Mouse (Mus musculus) cerebral cortex, adult 2 months (tissue): Measurements from ENCODE around the gene Slc8a2.

Experiments
- WGBS: fragments of 180-500 bp; shearing (Covaris S2); methylation state at CpG from one replicate; pipeline ENCODE4 v1.1.7; 2018; 5-methylcytosine and 5-hydroxymethylcytosine counted together

Slc8a2 gene

GRCm38 (mm10) chr7:16125829-16126228 lies 3.8 kb upstream of the Slc8a2 start:
- WGBS = 86% methylated on average over 9 of the region's 9 CpGs

- 34% methylated on average over 6 of the region's 6 CpGs for WGBS
Observed at GRCm38 (mm10) chr7:16128344-16128743, 1.3 kb upstream of the Slc8a2 start.

GRCm38 (mm10) chr7:16128899-16129298 lies 727 bp upstream of the Slc8a2 start:
- WGBS = 52% methylated on average over 5 of the region's 5 CpGs

DNA sequence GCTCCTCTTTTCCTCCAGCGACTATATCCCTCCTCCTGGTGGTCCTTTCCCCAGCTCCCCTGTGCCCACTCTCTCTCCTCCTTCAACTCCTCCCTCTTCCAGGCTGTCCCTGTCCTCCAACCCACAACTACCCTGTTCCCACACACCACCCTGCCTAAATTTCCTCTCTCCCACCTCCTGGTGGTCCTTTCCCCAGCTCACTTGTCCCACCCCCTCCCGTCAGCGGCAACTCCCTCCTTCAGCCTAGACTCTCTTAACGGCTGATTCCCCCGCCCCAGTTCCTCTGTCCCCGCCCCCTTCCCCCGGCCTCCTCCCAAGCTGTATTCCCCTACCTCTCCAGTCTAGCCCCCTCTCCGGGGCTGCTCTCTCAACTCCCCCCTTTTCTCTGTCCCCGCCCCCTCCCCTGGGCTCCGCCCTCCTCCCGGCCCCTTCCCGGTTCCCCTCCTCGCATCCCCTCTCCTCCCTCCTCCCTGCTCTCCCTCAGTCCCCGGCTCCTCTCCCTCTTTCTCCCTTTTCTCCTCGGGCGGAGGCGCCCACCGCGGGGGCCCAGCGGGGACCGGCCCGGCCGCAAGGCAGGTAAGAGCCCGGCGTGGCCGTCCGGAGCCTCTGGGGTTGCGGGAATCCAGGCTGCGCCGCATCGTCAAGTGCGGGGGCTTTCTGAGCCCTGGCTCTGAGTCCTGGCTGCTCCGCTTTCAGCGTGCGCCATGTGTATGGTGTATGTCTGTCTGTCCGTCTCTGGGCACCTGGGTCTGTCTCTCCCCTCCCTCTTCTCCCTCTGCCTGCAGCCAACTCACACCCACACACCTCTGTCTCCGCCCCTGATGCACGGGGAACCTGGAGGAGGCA lies 443 bp downstream of the Slc8a2 start:
- WGBS = 3% methylated on average over 37 of the region's 38 CpGs

- 22% methylated on average over 13 of the region's 13 CpGs for WGBS
Observed at GRCm38 (mm10) chr7:16130956-16131634, 1.5 kb downstream of the Slc8a2 start.

DNA sequence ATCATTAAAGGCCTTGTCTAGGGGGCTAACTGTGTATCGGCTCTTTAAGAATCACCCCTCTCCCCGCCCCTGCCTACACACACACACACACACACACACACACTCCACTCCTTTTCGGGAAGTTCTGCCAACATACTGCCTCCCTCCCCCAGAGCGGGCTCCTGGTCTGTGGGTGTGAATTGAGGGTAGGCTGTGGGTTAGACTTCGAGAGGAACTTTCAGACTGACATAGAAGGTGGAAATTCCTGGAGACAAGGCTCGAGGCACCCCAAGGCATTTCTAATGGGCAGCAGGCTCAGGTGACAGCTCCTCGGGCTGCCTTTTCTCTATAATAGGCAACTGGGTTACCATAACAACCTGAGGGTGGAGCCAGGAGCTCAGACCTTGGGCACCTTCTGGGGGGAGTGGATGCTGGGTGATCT lies 2.5 kb downstream of the Slc8a2 start:
- 13% methylated on average over 7 of the region's 7 CpGs for WGBS

DNA sequence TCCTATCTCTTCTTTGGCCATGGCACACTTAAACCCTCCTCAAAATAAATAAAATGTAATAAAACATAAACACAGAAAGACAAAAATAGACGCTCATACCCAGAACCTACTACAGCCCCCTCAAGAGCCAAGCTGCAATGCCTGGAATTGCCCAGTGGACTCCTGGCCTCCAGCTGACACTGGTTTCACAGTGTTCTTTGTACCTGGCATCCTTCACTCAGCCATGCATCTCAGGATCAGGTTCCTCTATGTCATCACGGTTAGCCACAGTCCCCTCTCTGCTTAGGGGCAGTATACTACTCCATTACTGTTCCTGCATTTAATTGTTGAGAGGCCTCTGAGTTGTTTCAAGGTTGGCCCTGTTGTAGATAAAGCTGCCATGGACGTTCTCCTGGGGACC lies 3.3 kb downstream of the Slc8a2 start:
- WGBS = 40% methylated on average over 3 of the region's 3 CpGs

DNA sequence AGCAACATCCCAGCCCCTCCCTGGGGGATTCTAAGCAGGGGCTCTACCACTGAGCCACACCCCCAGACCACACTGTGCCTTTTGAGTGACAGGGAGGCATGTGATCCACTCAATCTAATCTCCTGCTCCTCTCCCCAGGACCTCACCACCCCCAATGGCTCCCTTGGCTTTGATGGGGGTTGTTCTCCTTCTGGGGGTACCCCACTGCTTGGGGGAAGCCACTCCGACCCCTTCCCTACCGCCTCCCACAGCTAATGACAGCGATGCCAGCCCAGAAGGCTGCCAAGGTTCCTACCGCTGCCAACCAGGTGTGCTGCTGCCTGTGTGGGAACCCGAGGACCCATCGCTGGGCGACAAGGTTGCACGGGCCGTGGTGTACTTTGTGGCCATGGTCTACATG lies 4.1 kb downstream of the Slc8a2 start:
- 70% methylated on average over 9 of the region's 9 CpGs for WGBS

- 25% methylated on average over 7 of the region's 7 CpGs for WGBS
Observed at GRCm38 (mm10) chr7:16134951-16135392, 5.3 kb downstream of the Slc8a2 start.

DNA sequence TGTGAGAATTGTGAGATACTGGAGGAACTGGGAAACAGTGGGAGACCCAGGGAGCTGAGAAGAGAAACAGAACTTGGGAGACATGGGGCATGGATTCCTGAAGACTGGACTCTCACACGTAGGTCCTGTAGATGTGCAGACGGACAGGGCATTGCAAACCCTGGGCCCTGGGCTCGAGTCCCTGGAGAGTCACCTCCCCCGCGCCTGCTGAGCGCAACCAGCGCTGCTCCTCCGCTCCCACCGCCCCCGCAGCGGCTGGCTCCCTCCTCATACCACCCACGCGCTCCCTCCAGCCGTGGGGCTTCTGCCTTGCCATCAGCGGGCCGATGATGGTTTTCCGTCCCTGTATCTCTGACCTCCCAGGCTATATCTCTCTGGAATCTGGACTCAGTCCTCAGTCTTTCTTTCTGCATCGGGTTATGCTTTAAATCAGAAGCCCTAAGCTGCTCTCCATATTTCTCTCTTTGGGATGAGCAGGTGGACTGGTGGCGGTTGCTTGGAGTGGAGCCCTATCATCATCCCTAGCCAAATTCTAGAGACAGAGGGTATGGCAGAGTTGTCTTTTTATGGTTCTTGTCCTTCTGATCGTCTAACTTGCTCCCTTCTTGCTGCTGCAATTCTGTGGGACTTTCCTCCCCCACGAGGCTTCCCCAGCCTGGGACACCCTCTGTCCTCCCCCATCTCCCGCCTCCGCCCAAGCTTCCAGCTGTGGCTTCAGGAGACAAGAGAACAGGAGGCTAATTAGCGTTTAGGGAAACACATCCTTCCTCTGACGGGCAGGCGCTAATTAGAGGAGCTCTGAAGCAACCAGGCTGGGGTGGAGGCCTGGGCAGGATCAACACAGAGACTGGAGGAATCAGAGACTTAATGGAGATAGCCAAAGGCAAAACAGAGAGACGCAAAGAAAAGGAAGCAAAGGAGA lies 17.1 kb downstream of the Slc8a2 start:
- WGBS = 13% methylated on average over 27 of the region's 27 CpGs

DNA sequence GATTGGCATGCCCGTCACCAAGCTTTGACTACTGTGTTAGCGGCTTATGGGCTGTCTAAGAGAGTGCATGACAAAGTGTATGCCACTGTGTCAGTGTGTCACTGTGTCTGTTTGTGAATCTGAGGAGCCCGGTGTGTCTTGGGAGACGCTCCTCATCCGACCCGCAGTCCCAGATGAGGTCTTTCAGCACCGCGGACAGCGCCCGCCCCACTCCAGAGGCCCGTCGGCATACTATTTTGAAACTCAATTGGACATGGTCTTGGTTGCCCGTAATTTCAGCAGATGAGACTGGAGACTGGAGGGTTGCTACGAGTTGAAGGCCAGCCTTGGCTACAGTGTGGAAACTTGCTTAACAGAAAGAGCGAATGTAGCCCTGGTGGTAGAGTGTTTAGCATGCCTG lies 18.0 kb downstream of the Slc8a2 start:
- WGBS = 25% methylated on average over 15 of the region's 15 CpGs

- 28% methylated on average over 5 of the region's 5 CpGs for WGBS
Observed at GRCm38 (mm10) chr7:16149241-16149640, 19.6 kb downstream of the Slc8a2 start.

DNA sequence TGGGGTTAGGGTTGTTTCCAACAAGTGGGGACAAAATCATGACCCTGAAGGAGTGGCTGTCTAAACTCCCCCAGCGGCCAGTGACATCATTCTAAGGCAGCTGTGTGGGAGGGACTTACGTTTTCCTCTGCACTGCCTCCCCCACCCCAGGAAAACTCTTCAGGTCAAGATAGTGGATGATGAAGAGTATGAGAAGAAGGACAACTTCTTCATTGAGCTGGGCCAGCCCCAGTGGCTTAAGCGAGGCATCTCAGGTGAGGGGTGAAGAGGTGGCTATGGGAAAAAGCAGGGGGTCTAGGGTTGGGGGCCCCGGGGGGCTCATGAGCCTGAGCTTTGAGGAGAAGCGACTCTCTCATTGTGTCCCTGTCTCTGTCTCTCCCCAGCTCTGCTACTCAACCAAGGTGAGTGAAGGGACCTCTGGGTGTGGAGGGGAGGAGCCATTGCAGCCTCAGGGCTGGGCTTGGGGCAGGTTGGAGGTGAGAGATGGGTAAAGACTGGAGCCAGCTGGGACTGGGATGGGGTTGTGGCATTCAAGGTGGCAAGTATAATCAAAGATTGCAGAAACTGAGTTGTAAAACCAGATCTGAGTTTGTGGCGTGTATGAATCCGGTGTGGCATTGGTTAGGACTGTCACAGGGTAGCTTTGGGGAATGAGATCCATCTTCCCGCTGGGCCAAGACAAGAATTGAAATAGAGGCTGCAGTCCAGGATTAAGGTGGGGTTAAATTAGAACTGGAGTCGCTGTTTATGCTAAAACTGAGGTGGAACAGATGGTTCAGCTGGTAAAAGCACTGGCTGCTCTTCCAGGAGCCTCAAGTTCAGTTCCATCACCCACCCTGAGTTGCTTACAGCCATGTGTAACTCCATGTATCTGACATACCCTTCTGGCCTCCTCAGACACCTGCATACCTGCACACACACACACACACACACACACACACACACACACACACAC lies 20.8 kb downstream of the Slc8a2 start:
- whole genome bisulfite sequencing = 59% methylated on average over 9 of the region's 9 CpGs

- 11% methylated on average over 10 of the region's 10 CpGs for WGBS
Observed at GRCm38 (mm10) chr7:16153522-16153921, 23.9 kb downstream of the Slc8a2 start.

DNA sequence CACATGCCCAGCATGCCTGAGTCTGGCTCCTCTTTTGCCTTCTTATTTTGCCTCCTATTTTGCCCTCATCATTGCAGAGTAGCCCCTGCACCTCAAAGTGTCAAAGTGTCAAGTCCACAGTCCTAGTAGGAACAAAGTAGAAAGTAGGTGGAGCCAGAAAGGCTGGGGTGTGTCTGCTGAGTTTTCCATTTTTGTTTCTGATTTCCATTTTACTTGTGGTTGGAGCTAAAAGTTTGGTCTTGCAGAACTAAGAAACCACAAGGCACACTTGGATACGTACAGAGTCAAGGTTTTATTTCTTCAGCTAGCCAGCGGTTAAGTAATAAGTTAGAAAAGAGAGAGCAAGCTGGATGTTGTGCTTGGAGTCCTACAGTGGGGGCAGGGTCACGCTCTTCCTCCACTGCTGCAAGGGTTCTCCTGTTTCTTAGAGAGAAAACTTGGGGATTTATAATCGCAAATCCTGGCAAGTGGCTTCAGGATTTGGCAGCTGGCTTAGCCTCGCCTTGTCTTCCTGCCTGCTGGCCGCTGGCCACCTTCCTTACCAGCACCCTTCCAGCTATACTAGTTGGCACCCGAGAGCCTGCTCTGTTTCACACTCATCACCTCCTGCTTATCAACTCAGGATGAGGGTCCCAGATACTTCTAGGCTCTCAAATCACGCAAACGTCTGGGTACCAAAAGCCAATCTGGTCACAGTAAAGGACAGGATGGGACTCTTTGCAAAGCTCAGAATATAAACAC lies 25.7 kb downstream of the Slc8a2 start:
- WGBS = 28% methylated on average over 9 of the region's 9 CpGs

GRCm38 (mm10) chr7:16156105-16156714 lies 26.6 kb downstream of the Slc8a2 start:
- 28% methylated on average over 8 of the region's 8 CpGs for WGBS

DNA sequence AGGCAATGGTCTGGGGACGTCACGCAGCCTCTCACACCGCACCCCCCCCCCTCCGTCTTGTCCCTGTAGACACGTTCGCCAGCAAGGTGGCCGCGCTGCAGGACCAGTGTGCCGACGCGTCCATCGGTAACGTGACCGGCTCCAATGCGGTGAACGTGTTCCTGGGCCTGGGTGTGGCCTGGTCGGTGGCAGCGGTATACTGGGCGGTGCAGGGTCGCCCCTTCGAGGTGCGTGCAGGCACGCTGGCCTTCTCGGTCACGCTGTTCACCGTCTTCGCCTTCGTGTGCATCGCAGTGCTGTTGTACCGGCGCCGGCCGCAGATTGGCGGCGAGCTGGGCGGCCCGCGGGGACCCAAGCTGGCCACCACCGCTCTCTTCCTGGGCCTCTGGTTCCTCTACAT lies 29.1 kb downstream of the Slc8a2 start:
- 31% methylated on average over 39 of the region's 39 CpGs for WGBS

DNA sequence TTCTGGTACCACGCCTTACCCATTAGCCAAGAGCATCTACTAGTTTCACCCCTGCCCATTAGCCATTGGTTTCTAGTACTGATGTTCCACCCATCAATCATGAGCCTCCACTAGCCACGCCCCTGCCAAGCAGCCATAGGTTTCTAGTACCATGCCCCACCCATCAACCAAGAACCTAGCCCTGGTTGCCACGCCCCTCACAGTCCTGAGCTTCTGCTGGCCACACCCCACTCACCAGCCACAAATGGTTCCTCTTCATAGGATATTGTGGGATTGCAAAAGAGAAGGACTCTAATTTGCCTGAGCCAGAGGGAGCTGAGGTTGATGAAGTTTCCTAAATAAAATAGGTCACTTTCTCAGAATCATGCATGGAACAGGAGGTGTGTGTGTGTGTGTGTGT lies 31.1 kb downstream of the Slc8a2 start:
- 74% methylated on average over 3 of the region's 3 CpGs for WGBS

DNA sequence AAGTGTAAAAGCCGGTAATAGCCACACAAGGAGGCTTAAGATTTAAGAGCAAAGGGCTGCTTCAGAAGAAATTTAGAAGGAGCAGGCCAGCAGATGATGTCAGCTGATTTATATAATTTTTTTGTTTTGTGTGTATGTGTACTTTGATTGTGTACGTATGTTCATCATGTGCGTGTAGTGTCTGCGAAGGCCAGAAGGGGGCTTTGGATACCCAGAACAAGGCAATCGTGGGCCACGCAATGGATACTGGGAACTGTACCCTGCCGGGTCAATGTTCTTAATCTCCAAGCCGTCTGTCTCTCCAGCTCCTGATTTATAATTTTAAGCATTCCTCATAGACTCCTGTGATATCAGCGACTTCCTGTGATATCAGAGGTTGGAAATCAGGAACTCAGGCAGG lies 31.7 kb downstream of the Slc8a2 start:
- 79% methylated on average over 9 of the region's 9 CpGs for whole genome bisulfite sequencing

DNA sequence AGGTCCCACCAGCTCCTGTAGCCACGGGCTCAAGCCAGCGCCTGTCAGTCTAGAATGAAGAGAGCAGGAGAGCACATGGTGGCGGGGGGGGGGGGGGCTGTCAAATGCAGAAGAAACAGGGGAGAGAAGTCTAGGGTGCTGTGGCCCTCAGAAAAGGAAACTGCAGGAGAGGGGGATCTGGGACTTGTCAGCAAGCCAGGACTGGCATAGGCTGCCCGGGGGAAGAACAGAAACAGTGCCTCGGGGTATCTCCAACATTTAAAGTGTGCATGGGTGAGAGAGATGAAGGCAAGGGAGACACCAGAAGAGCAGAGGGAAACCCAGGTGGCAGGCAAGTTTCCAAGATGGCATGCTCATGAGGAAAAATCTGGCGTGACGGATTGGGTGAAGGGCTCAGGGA lies 32.4 kb downstream of the Slc8a2 start:
- 38% methylated on average over 7 of the region's 7 CpGs for WGBS
